Comparison of ENCODE assay signal across 17 mouse cellular contexts in genomic region chr5:92900470-92900869, GRCm38 (mm10).
A peak's percentile ranks its signal among the peaks of the same experiment; 100 is the strongest.
DNase-seq lines count a peak whose midpoint lies in the region; ATAC-seq and TF ChIP-seq lines count a peak whose summit lies in the region.
"Had no signal": no experiment of that assay in that cellular context is flagged by ENCODE, and none has a peak within 500 bp of the region (broad histone marks: within the 10 kb centered on the region; RNA-seq: fewer than 3 reads in every experiment).

No protein-coding gene starts in this region.

- peak overlapping the region; percentile 28; the same call in 1 of the 2 replicates for H3K4me2 ChIP-seq in forebrain, embryonic 11.5 days (ENCODE audit: low read depth, low read length, severe bottlenecking)
- no peak overlapping the region for H3K4me2 ChIP-seq in forebrain, embryonic 15.5 days (replicated peaks)
- H3K4me2 ChIP-seq in hindbrain, embryonic 14.5 days (replicated peaks): 0 out of 2 replicates have a peak overlapping the region, but pooled peaks have one; percentile 8
- H3K4me2 ChIP-seq in hindbrain, embryonic 13.5 days: no peak overlapping the region
- H3K4me2 ChIP-seq in midbrain, embryonic 12.5 days (replicated peaks): 0 out of 2 replicates have a peak overlapping the region, but pooled peaks have one; percentile 91
- H3K4me2 ChIP-seq in midbrain, embryonic 11.5 days: no peak overlapping the region
- H3K4me2 ChIP-seq: embryonic facial prominence, embryonic 15.5 days had no signal

- 68% methylated on average over 5 of the region's 5 CpGs for WGBS in forebrain, embryonic 11.5 days
- WGBS in forebrain, embryonic 15.5 days: 70% methylated on average over 5 of the region's 5 CpGs
- 76% methylated on average over 5 of the region's 5 CpGs for WGBS in hindbrain, embryonic 14.5 days
- WGBS in hindbrain, embryonic 13.5 days: 68% methylated on average over 5 of the region's 5 CpGs
- WGBS in midbrain, embryonic 12.5 days: 63% methylated on average over 5 of the region's 5 CpGs
- WGBS in midbrain, embryonic 11.5 days: 61% methylated on average over 5 of the region's 5 CpGs
- WGBS in small intestine, adult 2 months: 28% methylated on average over 5 of the region's 5 CpGs

- no peak for TF ChIP-seq CTCF in small intestine, adult 2 months (IDR thresholded peaks at IDR 0.05; ENCODE audit: extremely low read depth, insufficient read length, insufficient replicate concordance, low read depth, low read length)

- no peak overlapping the region for H3K27ac ChIP-seq in forebrain, embryonic 11.5 days (ENCODE audit: low read depth, low read length)
- no peak overlapping the region for H3K27ac ChIP-seq in forebrain, embryonic 15.5 days (replicated peaks)
- H3K27ac ChIP-seq in hindbrain, embryonic 14.5 days: no peak overlapping the region
- no peak overlapping the region for H3K27ac ChIP-seq in hindbrain, embryonic 13.5 days
- H3K27ac ChIP-seq in midbrain, embryonic 12.5 days (replicated peaks): no peak overlapping the region
- H3K27ac ChIP-seq in midbrain, embryonic 11.5 days (ENCODE audit: low read depth, low read length): no peak overlapping the region
- peak overlapping the region; percentile 98 for H3K27ac ChIP-seq in small intestine, adult 2 months (ENCODE audit: insufficient read depth, low read depth, low read length)
- H3K27ac ChIP-seq: embryonic facial prominence, embryonic 15.5 days had no signal

- no peak for ATAC-seq in forebrain, embryonic 11.5 days (replicated peaks; ENCODE audit: low FRiP score)
- ATAC-seq in forebrain, embryonic 15.5 days (replicated peaks): no peak
- ATAC-seq in hindbrain, embryonic 14.5 days (ENCODE audit: low FRiP score): no peak
- ATAC-seq in hindbrain, embryonic 13.5 days (ENCODE audit: low FRiP score): no peak
- ATAC-seq in midbrain, embryonic 12.5 days (ENCODE audit: low FRiP score, low read depth): no peak
- no peak for ATAC-seq in midbrain, embryonic 11.5 days (ENCODE audit: low FRiP score)

- H3K9me3 ChIP-seq in forebrain, embryonic 11.5 days (ENCODE audit: control insufficient read depth, low read length): no peaks in the 10 kb centered on the region
- H3K9me3 ChIP-seq in forebrain, embryonic 15.5 days: no peaks in the 10 kb centered on the region
- no peaks in the 10 kb centered on the region for H3K9me3 ChIP-seq in hindbrain, embryonic 14.5 days (ENCODE audit: control insufficient read depth, low read length)
- H3K9me3 ChIP-seq in hindbrain, embryonic 13.5 days: no peaks in the 10 kb centered on the region
- H3K9me3 ChIP-seq in midbrain, embryonic 12.5 days: no peaks in the 10 kb centered on the region
- no peaks in the 10 kb centered on the region for H3K9me3 ChIP-seq in midbrain, embryonic 11.5 days (ENCODE audit: control insufficient read depth, low read length)
- H3K9me3 ChIP-seq: embryonic facial prominence, embryonic 15.5 days had no signal

- H3K4me3 ChIP-seq in forebrain, embryonic 11.5 days (ENCODE audit: low read depth, low read length): no peak overlapping the region
- no peak overlapping the region for H3K4me3 ChIP-seq in forebrain, embryonic 15.5 days
- H3K4me3 ChIP-seq in hindbrain, embryonic 14.5 days (replicated peaks; ENCODE audit: low read length): no peak overlapping the region
- no peak overlapping the region for H3K4me3 ChIP-seq in hindbrain, embryonic 13.5 days
- H3K4me3 ChIP-seq in midbrain, embryonic 12.5 days: no peak overlapping the region
- no peak overlapping the region for H3K4me3 ChIP-seq in midbrain, embryonic 11.5 days (ENCODE audit: low read depth, low read length)
- peak overlapping the region; percentile 56 for H3K4me3 ChIP-seq in small intestine, adult 2 months (ENCODE audit: low read depth, low read length)
- H3K4me3 ChIP-seq: embryonic facial prominence, embryonic 15.5 days had no signal

- TF ChIP-seq POLR2A in small intestine, adult 2 months (IDR thresholded peaks at IDR 0.05; ENCODE audit: low read depth, low read length): no peak

- H3K27me3 ChIP-seq in forebrain, embryonic 11.5 days (ENCODE audit: control insufficient read depth, insufficient read depth, low read length): no peaks in the 10 kb centered on the region
- H3K27me3 ChIP-seq in forebrain, embryonic 15.5 days: no peaks in the 10 kb centered on the region
- no peaks in the 10 kb centered on the region for H3K27me3 ChIP-seq in hindbrain, embryonic 14.5 days (ENCODE audit: control insufficient read depth, insufficient read depth, low read length)
- H3K27me3 ChIP-seq in hindbrain, embryonic 13.5 days: no peaks in the 10 kb centered on the region
- no peaks in the 10 kb centered on the region for H3K27me3 ChIP-seq in midbrain, embryonic 12.5 days
- no peaks in the 10 kb centered on the region for H3K27me3 ChIP-seq in midbrain, embryonic 11.5 days (ENCODE audit: control insufficient read depth, insufficient read depth, low read length)
- H3K27me3 ChIP-seq in small intestine, adult 2 months (ENCODE audit: control insufficient read depth, insufficient read depth, low read length): 0 out of 2 replicates have a peak, but pooled peaks cover 2% of the 10 kb centered on the region
- H3K27me3 ChIP-seq: embryonic facial prominence, embryonic 15.5 days had no signal

- H3K36me3 ChIP-seq in forebrain, embryonic 11.5 days (ENCODE audit: control insufficient read depth, insufficient read depth, low read length): no peaks in the 10 kb centered on the region
- H3K36me3 ChIP-seq in forebrain, embryonic 15.5 days: no peaks in the 10 kb centered on the region
- no peaks in the 10 kb centered on the region for H3K36me3 ChIP-seq in hindbrain, embryonic 14.5 days (replicated peaks; ENCODE audit: control insufficient read depth, insufficient read depth)
- H3K36me3 ChIP-seq in hindbrain, embryonic 13.5 days: no peaks in the 10 kb centered on the region
- H3K36me3 ChIP-seq in midbrain, embryonic 12.5 days: no peaks in the 10 kb centered on the region
- no peaks in the 10 kb centered on the region for H3K36me3 ChIP-seq in midbrain, embryonic 11.5 days (ENCODE audit: control insufficient read depth, insufficient read depth, low read length)
- peaks cover 8% of the 10 kb centered on the region for H3K36me3 ChIP-seq in small intestine, adult 2 months (ENCODE audit: control insufficient read depth, insufficient read depth, low read length)
- H3K36me3 ChIP-seq: embryonic facial prominence, embryonic 15.5 days had no signal

- no peak overlapping the region for H3K9ac ChIP-seq in forebrain, embryonic 11.5 days (ENCODE audit: low read length)
- H3K9ac ChIP-seq in forebrain, embryonic 15.5 days (replicated peaks): no peak overlapping the region
- no peak overlapping the region for H3K9ac ChIP-seq in hindbrain, embryonic 14.5 days
- no peak overlapping the region for H3K9ac ChIP-seq in hindbrain, embryonic 13.5 days
- no peak overlapping the region for H3K9ac ChIP-seq in midbrain, embryonic 12.5 days (replicated peaks)
- H3K9ac ChIP-seq in midbrain, embryonic 11.5 days (ENCODE audit: low read length): no peak overlapping the region
- H3K9ac ChIP-seq: embryonic facial prominence, embryonic 15.5 days had no signal

- peaks cover 23% of the 10 kb centered on the region for H3K4me1 ChIP-seq in forebrain, embryonic 11.5 days (replicated peaks; ENCODE audit: control insufficient read depth, insufficient read depth, low read length)
- H3K4me1 ChIP-seq in forebrain, embryonic 15.5 days: peaks cover 29% of the 10 kb centered on the region
- H3K4me1 ChIP-seq in hindbrain, embryonic 14.5 days (replicated peaks; ENCODE audit: control insufficient read depth, insufficient read depth, low read length): peaks cover 22% of the 10 kb centered on the region
- peaks cover 46% of the 10 kb centered on the region for H3K4me1 ChIP-seq in hindbrain, embryonic 13.5 days (replicated peaks)
- peaks cover 57% of the 10 kb centered on the region for H3K4me1 ChIP-seq in midbrain, embryonic 12.5 days
- peaks cover 39% of the 10 kb centered on the region for H3K4me1 ChIP-seq in midbrain, embryonic 11.5 days (ENCODE audit: control insufficient read depth, insufficient read depth, low read length)
- peaks cover 14% of the 10 kb centered on the region for H3K4me1 ChIP-seq in small intestine, adult 2 months (ENCODE audit: control insufficient read depth, insufficient read depth, insufficient read length, low read length)

- DNase-seq in forebrain, embryonic 11.5 days (ENCODE audit: low spot score): no peak
- DNase-seq in hindbrain, embryonic 14.5 days (ENCODE audit: low spot score): no peak
- DNase-seq in midbrain, embryonic 11.5 days (ENCODE audit: low spot score, missing footprints): no peak
- DNase-seq in frontal cortex, postnatal 14 days (ENCODE audit: low spot score in 2 of 2): no peak
- DNase-seq: adrenal gland, postnatal 25 days; cerebellum, postnatal 14 days; heart, adult 11 months; kidney, postnatal 36 days; liver; lung, postnatal 14 days; right cerebral cortex, postnatal 14 days; thymus, postnatal 36 days had no signal

Comparison
In these comparisons a context has a peak if more than half of its experiments do, and no peak if none do; other contexts are left out.
1. H3K4me2 ChIP-seq: peak in forebrain, embryonic 11.5 days (single experiment), hindbrain, embryonic 14.5 days (single experiment) and midbrain, embryonic 12.5 days (single experiment); none in forebrain, embryonic 15.5 days (single experiment), hindbrain, embryonic 13.5 days (single experiment) and midbrain, embryonic 11.5 days (single experiment).